Mouse (Mus musculus): ENCODE results near the gene Zfp976. TPM values are rescaled to one million over a fixed set of nuclear protein-coding genes. Genes with fewer than 3 reads are reported as not detected.
A peak's percentile ranks its signal among the peaks of the same experiment; 100 is the strongest.
"Not testable (repeated sequence)": the region's sequence is repeated elsewhere in the genome, so short reads cannot be mapped to it uniquely, and the experiment has no call there.

The Zfp976 gene
- 0.43 and 0.57 TPM in 2 replicates for polyA plus RNA-seq (2012; rRNA removed)

GRCm38 (mm10) chr7:42642152-42643115, at the start of gene Zfp976:
TSS of gene Zfp976 (minus strand) at chr7:42642588.
- H3K27me3 ChIP-seq (ENCODE audit: control insufficient read depth, insufficient read depth, low read length); H3K36me3 ChIP-seq (ENCODE audit: control insufficient read depth, insufficient read depth, low read length); H3K4me1 ChIP-seq (ENCODE audit: control insufficient read depth, insufficient read depth, low read length): not testable (repeated sequence)
- Histone ChIP-seq H3K4me3 (ENCODE audit: control insufficient read depth, low read depth, low read length) (peak within 1 kb of the TSS; percentile 75), H3K27ac (ENCODE audit: control insufficient read depth, insufficient read depth, low read depth, low read length) (peak within 1 kb of the TSS; percentile 29; the same call in 1 of the 2 replicates)

DNA sequence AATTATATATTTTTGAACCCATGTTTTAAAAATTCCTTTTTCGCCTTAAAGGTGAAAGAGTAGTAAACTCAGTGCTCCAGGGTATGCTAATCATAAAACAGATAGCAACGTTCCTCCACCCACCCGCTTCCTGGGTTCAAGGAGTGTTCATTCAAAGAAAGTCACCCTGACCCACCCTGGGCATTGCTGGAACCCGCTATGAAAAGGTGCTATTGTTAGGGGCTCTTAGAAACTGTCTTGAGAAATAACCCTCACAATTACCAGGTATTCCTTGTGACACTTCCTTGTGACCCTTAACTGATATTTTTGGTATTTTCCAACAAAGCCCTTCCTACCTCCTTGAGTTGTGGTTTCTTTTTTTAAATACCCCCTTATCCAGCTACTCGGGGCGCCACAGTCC, 37.7 kb upstream of the Zfp976 start:
- not testable (repeated sequence) for H3K36me3 ChIP-seq (ENCODE audit: control insufficient read depth, insufficient read depth, low read length); H3K27ac ChIP-seq (ENCODE audit: control insufficient read depth, insufficient read depth, low read depth, low read length); H3K4me3 ChIP-seq (ENCODE audit: control insufficient read depth, low read depth, low read length); H3K27me3 ChIP-seq (ENCODE audit: control insufficient read depth, insufficient read depth, low read length); H3K4me1 ChIP-seq (ENCODE audit: control insufficient read depth, insufficient read depth, low read length)

DNA sequence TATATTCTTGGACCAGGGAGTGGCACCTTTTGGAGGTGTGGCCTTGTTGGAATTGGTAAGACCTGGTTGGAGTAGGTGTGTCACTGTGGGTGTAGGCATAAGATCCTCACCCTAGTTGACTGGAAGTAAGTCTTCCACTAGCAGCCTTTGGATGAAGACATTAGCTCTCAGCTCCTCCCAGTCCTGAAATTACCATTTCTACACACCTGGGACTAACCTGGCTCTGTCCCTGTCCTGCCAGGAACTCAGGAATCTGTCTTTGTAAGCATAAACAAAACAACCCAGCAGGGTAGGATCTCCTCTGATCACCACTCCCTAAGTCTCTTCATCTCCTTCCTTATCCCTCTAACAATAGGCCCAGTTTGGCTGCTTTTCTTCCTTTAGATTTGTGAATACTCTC, 37.3 kb upstream of the Zfp976 start:
- not testable (repeated sequence) for H3K4me3 ChIP-seq (ENCODE audit: control insufficient read depth, low read depth, low read length); H3K27ac ChIP-seq (ENCODE audit: control insufficient read depth, insufficient read depth, low read depth, low read length); H3K36me3 ChIP-seq (ENCODE audit: control insufficient read depth, insufficient read depth, low read length); H3K27me3 ChIP-seq (ENCODE audit: control insufficient read depth, insufficient read depth, low read length); H3K4me1 ChIP-seq (ENCODE audit: control insufficient read depth, insufficient read depth, low read length)

GRCm38 (mm10) chr7:42660140-42660539, 17.8 kb upstream of the Zfp976 start:
- not testable (repeated sequence) for H3K4me1 ChIP-seq (ENCODE audit: control insufficient read depth, insufficient read depth, low read length); H3K27ac ChIP-seq (ENCODE audit: control insufficient read depth, insufficient read depth, low read depth, low read length); H3K27me3 ChIP-seq (ENCODE audit: control insufficient read depth, insufficient read depth, low read length); H3K4me3 ChIP-seq (ENCODE audit: control insufficient read depth, low read depth, low read length); H3K36me3 ChIP-seq (ENCODE audit: control insufficient read depth, insufficient read depth, low read length)
- peak; percentile 26; the same call in 1 of the 2 replicates for TF ChIP-seq CTCF (IDR thresholded peaks at IDR 0.05; ENCODE audit: control insufficient read depth, insufficient read depth, insufficient replicate concordance, low read depth, low read length)

GRCm38 (mm10) chr7:42655211-42655610, 12.8 kb upstream of the Zfp976 start:
- not testable (repeated sequence) for H3K36me3 ChIP-seq (ENCODE audit: control insufficient read depth, insufficient read depth, low read length); H3K27ac ChIP-seq (ENCODE audit: control insufficient read depth, insufficient read depth, low read depth, low read length); H3K4me3 ChIP-seq (ENCODE audit: control insufficient read depth, low read depth, low read length); H3K27me3 ChIP-seq (ENCODE audit: control insufficient read depth, insufficient read depth, low read length); H3K4me1 ChIP-seq (ENCODE audit: control insufficient read depth, insufficient read depth, low read length)

DNA sequence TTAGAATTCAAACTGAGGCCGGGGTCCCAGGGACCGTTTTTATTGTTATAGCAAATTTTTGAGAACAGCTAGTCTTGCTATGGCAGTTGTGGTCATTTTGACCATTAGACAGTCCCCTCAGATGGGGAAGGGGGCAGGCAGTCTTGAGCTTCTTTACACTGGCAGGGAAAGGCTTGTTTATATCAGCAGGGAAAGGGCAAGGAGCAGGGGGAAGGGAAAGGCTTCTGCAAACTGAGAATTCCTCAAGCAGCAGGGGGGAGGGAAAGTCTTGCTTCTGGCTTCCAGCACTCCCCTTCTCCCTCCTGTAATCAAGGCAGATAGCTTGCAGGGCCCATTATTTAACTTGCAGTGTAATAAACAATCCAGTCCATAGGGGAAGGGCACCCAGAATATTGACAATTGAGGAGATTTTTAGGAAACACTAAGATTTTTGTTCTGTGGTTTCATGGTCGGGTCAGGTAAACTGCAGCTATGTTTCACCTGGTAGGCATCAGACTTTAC, 782 bp upstream of the Zfp976 start:
- not testable (repeated sequence) for H3K27ac ChIP-seq (ENCODE audit: control insufficient read depth, insufficient read depth, low read depth, low read length); H3K4me1 ChIP-seq (ENCODE audit: control insufficient read depth, insufficient read depth, low read length); H3K27me3 ChIP-seq (ENCODE audit: control insufficient read depth, insufficient read depth, low read length); H3K36me3 ChIP-seq (ENCODE audit: control insufficient read depth, insufficient read depth, low read length); H3K4me3 ChIP-seq (ENCODE audit: control insufficient read depth, low read depth, low read length)

GRCm38 (mm10) chr7:42631031-42631430, 11.4 kb downstream of the Zfp976 start:
- not testable (repeated sequence) for H3K4me3 ChIP-seq (ENCODE audit: control insufficient read depth, low read depth, low read length); H3K27me3 ChIP-seq (ENCODE audit: control insufficient read depth, insufficient read depth, low read length); H3K27ac ChIP-seq (ENCODE audit: control insufficient read depth, insufficient read depth, low read depth, low read length); H3K4me1 ChIP-seq (ENCODE audit: control insufficient read depth, insufficient read depth, low read length); H3K36me3 ChIP-seq (ENCODE audit: control insufficient read depth, insufficient read depth, low read length)

DNA sequence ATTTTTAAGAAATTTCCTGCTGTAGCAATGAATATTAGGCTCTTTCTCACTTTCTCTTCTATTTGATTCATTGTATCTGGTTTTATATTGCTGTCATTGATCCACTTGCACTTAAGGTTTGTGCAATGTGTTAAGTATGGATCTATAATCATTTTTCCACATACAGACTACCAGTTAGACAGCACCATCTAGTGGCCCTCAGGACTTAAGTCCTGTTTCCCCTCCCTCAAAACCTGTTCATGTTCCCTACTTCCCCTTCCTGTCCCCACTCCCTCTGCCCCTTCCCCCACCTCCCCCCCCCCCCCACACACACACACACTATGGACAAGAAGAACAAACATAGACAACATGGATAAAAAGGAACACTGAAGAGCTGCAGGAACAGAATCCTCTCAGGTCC, 46.7 kb downstream of the Zfp976 start:
- H3K36me3 ChIP-seq (ENCODE audit: control insufficient read depth, insufficient read depth, low read length); H3K27me3 ChIP-seq (ENCODE audit: control insufficient read depth, insufficient read depth, low read length): not testable (repeated sequence)

GRCm38 (mm10) chr7:42592413-42592812, 50.0 kb downstream of the Zfp976 start, which contains the start of gene Zfp977:
TSS of gene Zfp977 (minus strand) at chr7:42592547.
- H3K4me3 ChIP-seq (ENCODE audit: control insufficient read depth, low read depth, low read length): peak within 1 kb of the TSS; percentile 68
- not testable (repeated sequence) for H3K27ac ChIP-seq (ENCODE audit: control insufficient read depth, insufficient read depth, low read depth, low read length); H3K27me3 ChIP-seq (ENCODE audit: control insufficient read depth, insufficient read depth, low read length); H3K4me1 ChIP-seq (ENCODE audit: control insufficient read depth, insufficient read depth, low read length); H3K36me3 ChIP-seq (ENCODE audit: control insufficient read depth, insufficient read depth, low read length)

More for the DNA sequence above, 46.7 kb downstream of the Zfp976 start:
- not testable (repeated sequence) for H3K4me1 ChIP-seq (ENCODE audit: control insufficient read depth, insufficient read depth, low read length); H3K27ac ChIP-seq (ENCODE audit: control insufficient read depth, insufficient read depth, low read depth, low read length); H3K4me3 ChIP-seq (ENCODE audit: control insufficient read depth, low read depth, low read length)

GRCm38 (mm10) chr7:42591311-42591710, 51.1 kb downstream of the Zfp976 start:
- H3K36me3 ChIP-seq (ENCODE audit: control insufficient read depth, insufficient read depth, low read length); H3K27ac ChIP-seq (ENCODE audit: control insufficient read depth, insufficient read depth, low read depth, low read length); H3K4me1 ChIP-seq (ENCODE audit: control insufficient read depth, insufficient read depth, low read length); H3K4me3 ChIP-seq (ENCODE audit: control insufficient read depth, low read depth, low read length); H3K27me3 ChIP-seq (ENCODE audit: control insufficient read depth, insufficient read depth, low read length): not testable (repeated sequence)
